Mouse (Mus musculus): Measurements from ENCODE around the gene Pou4f2. TPM values are rescaled to one million over a fixed set of nuclear protein-coding genes. Genes with fewer than 3 reads are reported as not detected.

Gene Pou4f2
- total RNA-seq, 4 experiments from 2014 or later: not detected

GRCm38 (mm10) chr8:78390756-78391155 is 45.7 kb downstream of the Pou4f2 start:
- DNase-seq: no peak

Other genes starting within 250 kb of the Pou4f2 start
- gene Ttc29, start 223.3 kb downstream of the Pou4f2 start, total RNA-seq (2022): not detected
- 10 to 100 TPM; 42.4 to 49.9 (median 43.9) TPM for gene Rbmxl1, start 72.3 kb upstream of the Pou4f2 start, total RNA-seq (2022)
- gene Slc10a7, start 72.7 kb upstream of the Pou4f2 start, total RNA-seq (2022): 10 to 100 TPM; 14.7 to 22.9 (median 21.8) TPM